Mouse (Mus musculus) E14TG2a.4 (cell line): ENCODE measurements around the gene Sugct.

Experiments used
- CTCF ChIP-seq: conservative IDR thresholded peaks from 2 replicates; pipeline ENCODE4 v1.5.1; 2014; ENCODE audit warnings: low read length
- NANOG ChIP-seq: IDR thresholded peaks from 2 replicates; pipeline ENCODE4 v1.6.1; 2014; ENCODE audit warnings: borderline replicate concordance, low read length, mixed read lengths
- POU5F1 ChIP-seq: IDR thresholded peaks from 2 replicates; pipeline ENCODE4 v1.6.1; 2014; ENCODE audit warnings: low read length, borderline replicate concordance

- TF ChIP-seq CTCF (no peak), NANOG (no peak), POU5F1 (no peak)
Observed at GRCm38 (mm10) chr13:17671122-17671521, 24.2 kb downstream of the Sugct start.
